Mouse (Mus musculus): ENCODE data around the gene Rhox10. TPM values are rescaled to one million over a fixed set of nuclear protein-coding genes. Genes with fewer than 3 reads are reported as not detected.

Rhox10 gene
- polyA plus RNA-seq, 1 experiment, result not detected

DNA sequence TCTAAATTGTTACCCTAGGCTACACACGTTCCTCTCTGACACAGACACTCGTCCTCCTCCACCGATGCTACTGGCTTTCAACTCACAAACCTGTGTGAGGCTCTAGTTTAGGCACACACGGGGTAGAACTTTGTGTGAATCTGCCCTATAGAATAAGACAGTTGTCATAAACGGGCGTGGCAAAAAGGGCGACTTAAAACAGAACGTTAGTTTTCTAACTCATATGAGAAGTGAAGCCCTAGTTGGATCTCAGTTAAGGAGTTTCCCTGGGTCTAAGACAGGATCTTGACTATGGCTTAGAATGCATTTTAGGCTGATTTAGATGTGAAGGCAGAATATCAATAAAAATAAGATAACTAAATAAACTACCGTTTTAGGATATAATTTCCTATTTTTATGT is 18.8 kb downstream of the Rhox10 start, which contains the start of gene Rhox11:
TSS of gene Rhox11 (minus strand) at position 101 of the 400 bp plus-strand sequence.
- no peaks in the 10 kb centered on the region for H3K4me1 ChIP-seq (ENCODE audit: control insufficient read depth, insufficient read depth, insufficient read length)
- no peak for DNase-seq (ENCODE audit: low read depth in 1 of 2, low spot score in 2 of 2)
- no peak within 1 kb of the TSS for H3K4me3 ChIP-seq (ENCODE audit: extremely low read depth, insufficient read depth, insufficient read length)
- no peaks in the 10 kb centered on the region for H3K36me3 ChIP-seq (ENCODE audit: control insufficient read depth, insufficient read depth, low read length)
- H3K27ac ChIP-seq (ENCODE audit: insufficient read depth, low read length), result no peak within 1 kb of the TSS
- TF ChIP-seq POLR2A (IDR thresholded peaks at IDR 0.05; ENCODE audit: low read depth, low read length) (no peak), CTCF (IDR thresholded peaks at IDR 0.05; ENCODE audit: extremely low read depth, insufficient read depth, insufficient read length, insufficient replicate concordance) (no peak)
- no peaks in the 10 kb centered on the region for H3K27me3 ChIP-seq (ENCODE audit: control insufficient read depth, insufficient read depth, low read length)
- WGBS, result 86% methylated on average over 9 of the region's 9 CpGs

DNA sequence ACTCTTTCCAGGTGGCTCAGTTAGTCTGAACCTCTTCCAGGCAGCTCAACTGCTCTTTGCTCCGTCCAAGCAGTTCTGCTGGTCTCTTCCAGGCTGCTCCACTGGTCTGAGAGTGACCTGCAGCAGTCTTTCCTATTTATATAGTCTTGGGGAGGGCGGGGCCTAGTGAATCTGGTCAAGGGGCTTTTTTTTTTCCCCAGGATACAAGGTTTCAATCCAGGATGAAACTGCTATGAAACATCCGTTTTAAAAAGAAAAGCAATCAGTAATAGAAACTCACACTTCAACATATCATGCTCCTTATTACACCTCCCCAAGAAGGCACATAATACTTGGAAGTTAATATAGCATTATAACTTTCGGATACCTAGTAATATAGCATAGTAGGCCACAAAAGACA is 44.5 kb downstream of the Rhox10 start, which contains the start of gene Rhox12:
TSS of gene Rhox12 (minus strand) at position 101 of the 400 bp plus-strand sequence.
- Histone ChIP-seq H3K4me1 (ENCODE audit: control insufficient read depth, insufficient read depth, insufficient read length) (no peaks in the 10 kb centered on the region), H3K27ac (ENCODE audit: insufficient read depth, low read length) (no peak within 1 kb of the TSS), H3K4me3 (ENCODE audit: extremely low read depth, insufficient read depth, insufficient read length) (no peak within 1 kb of the TSS), H3K36me3 (ENCODE audit: control insufficient read depth, insufficient read depth, low read length) (no peaks in the 10 kb centered on the region), H3K27me3 (ENCODE audit: control insufficient read depth, insufficient read depth, low read length) (no peaks in the 10 kb centered on the region)
- DNase-seq (ENCODE audit: low read depth in 1 of 2, low spot score in 2 of 2), result no peak
- 66% methylated on average over 4 of the region's 4 CpGs for whole genome bisulfite sequencing
- TF ChIP-seq POLR2A (IDR thresholded peaks at IDR 0.05; ENCODE audit: low read depth, low read length) (no peak), CTCF (IDR thresholded peaks at IDR 0.05; ENCODE audit: extremely low read depth, insufficient read depth, insufficient read length, insufficient replicate concordance) (no peak)

DNA sequence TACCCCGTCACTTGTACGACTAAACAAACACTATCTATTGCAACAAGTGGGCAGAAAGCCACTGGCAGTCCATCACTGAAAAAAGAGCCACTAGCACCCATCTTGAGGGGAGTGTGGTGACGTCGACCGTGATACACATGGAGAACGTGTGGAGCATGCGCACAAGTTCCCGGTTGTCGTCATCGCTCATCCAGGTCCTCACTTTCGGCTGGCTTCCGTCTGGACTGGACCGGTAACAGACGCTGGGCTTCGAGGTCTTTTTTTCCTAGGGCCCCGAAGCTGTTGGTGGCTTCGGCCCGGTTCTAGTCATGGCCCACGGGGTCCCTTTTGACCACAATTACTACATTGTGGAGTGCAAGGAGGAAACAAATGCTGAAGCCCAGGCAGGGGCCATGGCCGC is 54.7 kb downstream of the Rhox10 start, which contains the start of gene Rhox13:
TSS of gene Rhox13 (plus strand) at position 238 of the 400 bp plus-strand sequence.
- TF ChIP-seq POLR2A (IDR thresholded peaks at IDR 0.05; ENCODE audit: low read depth, low read length) (no peak), CTCF (IDR thresholded peaks at IDR 0.05; ENCODE audit: extremely low read depth, insufficient read depth, insufficient read length, insufficient replicate concordance) (no peak)
- Histone ChIP-seq H3K4me3 (ENCODE audit: extremely low read depth, insufficient read depth, insufficient read length) (no peak within 1 kb of the TSS), H3K27ac (ENCODE audit: insufficient read depth, low read length) (no peak within 1 kb of the TSS), H3K36me3 (ENCODE audit: control insufficient read depth, insufficient read depth, low read length) (no peaks in the 10 kb centered on the region), H3K4me1 (ENCODE audit: control insufficient read depth, insufficient read depth, insufficient read length) (no peaks in the 10 kb centered on the region), H3K27me3 (ENCODE audit: control insufficient read depth, insufficient read depth, low read length) (no peaks in the 10 kb centered on the region)
- no peak for DNase-seq (ENCODE audit: low read depth in 1 of 2, low spot score in 2 of 2)
- 94% methylated on average over 20 of the region's 20 CpGs for WGBS

Other genes starting within 250 kb of the Rhox10 start
- gene Rhox6, start 239.6 kb upstream of the Rhox10 start, polyA plus RNA-seq (2012; rRNA removed), result not detected in 2 replicates
- gene Rhox7a, start 234.8 kb upstream of the Rhox10 start, polyA plus RNA-seq (2012; rRNA removed), result not detected in 2 replicates
- gene Rhox8, start 187.5 kb upstream of the Rhox10 start, polyA plus RNA-seq (2012; rRNA removed), result not detected in 2 replicates
- not detected in 2 replicates for gene Rhox7b, start 169.2 kb upstream of the Rhox10 start, polyA plus RNA-seq (2012; rRNA removed)
- gene Rhox9, start 164.7 kb upstream of the Rhox10 start, polyA plus RNA-seq (2012; rRNA removed), result not detected in 2 replicates
- gene Btg1-ps1, start 47.7 kb upstream of the Rhox10 start, polyA plus RNA-seq (2012; rRNA removed), result not detected in 2 replicates
- gene Btg1-ps2, start 23.4 kb upstream of the Rhox10 start, polyA plus RNA-seq (2012; rRNA removed), result 0.52 and 1.8 TPM in 2 replicates
- gene Rhox11, start 18.7 kb downstream of the Rhox10 start, polyA plus RNA-seq (2012; rRNA removed), result not detected in 2 replicates
- gene Rhox12, start 44.4 kb downstream of the Rhox10 start, polyA plus RNA-seq (2012; rRNA removed), result not detected in 2 replicates
- not detected in 2 replicates for gene Rhox13, start 54.7 kb downstream of the Rhox10 start, polyA plus RNA-seq (2012; rRNA removed)
- 2.7 and 2.9 TPM in 2 replicates for gene Zbtb33, start 123.3 kb downstream of the Rhox10 start, polyA plus RNA-seq (2012; rRNA removed)
- gene Tmem255a, start 186.0 kb downstream of the Rhox10 start, polyA plus RNA-seq (2012; rRNA removed), result 1.3 TPM in 2 replicates
- gene Atp1b4, start 249.7 kb downstream of the Rhox10 start, polyA plus RNA-seq (2012; rRNA removed), result not detected in 2 replicates

Data from spleen, adult 2 months (tissue).